Mouse (Mus musculus): ENCODE measurements around the gene Adgrg2. TPM values are rescaled to one million over a fixed set of nuclear protein-coding genes. Genes with fewer than 3 reads are reported as not detected.

The Adgrg2 gene
- polyA plus RNA-seq, 1 experiment from 2014 or later = 2.0 TPM

- Histone ChIP-seq H3K4me1 (ENCODE audit: control insufficient read depth, insufficient read depth, low read length) (no peaks in the 10 kb centered on the region), H3K36me3 (ENCODE audit: control insufficient read depth, insufficient read depth, low read length) (no peaks in the 10 kb centered on the region), H3K4me3 (ENCODE audit: low read depth, low read length) (no peak overlapping the region), H3K27ac (ENCODE audit: low read depth, low read length) (no peak overlapping the region), H3K4me2 (ENCODE audit: low read depth, low read length) (no peak overlapping the region), H3K27me3 (ENCODE audit: control insufficient read depth, insufficient read depth, low read length) (no peaks in the 10 kb centered on the region), H3K9me3 (ENCODE audit: control insufficient read depth, low read length) (no peaks in the 10 kb centered on the region), H3K9ac (replicated peaks; ENCODE audit: low read depth, low read length) (no peak overlapping the region)
- 74% methylated on average over 2 of the region's 2 CpGs for WGBS
- ATAC-seq (ENCODE audit: low read depth) = no peak
Measured at GRCm38 (mm10) chrX:160542772-160543171, 152.3 kb downstream of the Adgrg2 start.

Other genes starting within 250 kb of the Adgrg2 start
- gene Phka2, start 111.5 kb downstream of the Adgrg2 start, polyA plus RNA-seq (2014; fragmentation: Nextera tagmentation; extraction: Ambion mirVana) = 15.9 and 16.5 TPM in 2 replicates

All from neural tube, embryonic 14.5 days (tissue).